Mouse (Mus musculus) MEL (cell line): ENCODE measurements around the gene Plpp2.

ENCODE experiments used
- BHLHE40 ChIP-seq: IDR thresholded peaks from 2 replicates; pipeline ENCODE4 v1.6.1; 2012; ENCODE audit warnings: low read depth, mild to moderate bottlenecking, inconsistent platforms, low read length, improper control_type of control experiment, borderline replicate concordance
- CHD1 ChIP-seq: IDR thresholded peaks from 2 replicates; pipeline ENCODE4 v1.6.1; 2012; ENCODE audit warnings: low read depth, mild to moderate bottlenecking, inconsistent platforms, low read length, improper control_type of control experiment
- CTCF ChIP-seq, 3 experiments: IDR thresholded peaks in 2 of 3; conservative IDR thresholded peaks in 1 of 3; 2 replicates each; pipeline ENCODE4 v1.5.1; 2011 to 2012; ENCODE audit warnings: low read length in 3 of 3, low read depth in 2 of 3, mild to moderate bottlenecking in 2 of 3, improper control_type of control experiment in 1 of 3, inconsistent platforms in 1 of 3, mixed read lengths in 1 of 3, moderate library complexity in 1 of 3; ENCODE audit not compliant: control insufficient read depth in 1 of 3, insufficient read depth in 1 of 3, poor library complexity in 1 of 3, severe bottlenecking in 1 of 3
- E2F4 ChIP-seq: IDR thresholded peaks from 2 replicates; pipeline ENCODE4 v1.6.1; 2011; ENCODE audit warnings: low read depth, low read length, improper control_type of control experiment, borderline replicate concordance
- EP300 ChIP-seq, 2 experiments: IDR thresholded peaks; 2 replicates each; pipeline ENCODE4 v1.6.1; 2011; ENCODE audit warnings: improper control_type of control experiment in 2 of 2, low read length in 2 of 2, low read depth in 1 of 2, mild to moderate bottlenecking in 1 of 2
- GATA1 ChIP-seq: IDR thresholded peaks from 2 replicates; pipeline ENCODE4 v1.6.1; 2011; ENCODE audit warnings: low read depth, low read length, improper control_type of control experiment
- MAZ ChIP-seq: IDR thresholded peaks from 2 replicates; pipeline ENCODE4 v1.6.1; 2012; ENCODE audit warnings: low read depth, mild to moderate bottlenecking, inconsistent platforms, low read length, improper control_type of control experiment
- POLR2A ChIP-seq, 2 experiments: IDR thresholded peaks; 2 replicates each; pipeline ENCODE4 v1.6.1; 2011 to 2012; ENCODE audit warnings: low read length in 2 of 2, mild to moderate bottlenecking in 2 of 2, control low read depth in 1 of 2, improper control_type of control experiment in 1 of 2, low read depth in 1 of 2, moderate library complexity in 1 of 2; ENCODE audit not compliant: control insufficient read depth in 1 of 2, insufficient read depth in 1 of 2, poor library complexity in 1 of 2
- POLR2AphosphoS5 ChIP-seq: IDR thresholded peaks from 2 replicates; pipeline ENCODE4 v1.6.1; 2012; ENCODE audit warnings: low read depth, borderline replicate concordance, mild to moderate bottlenecking, inconsistent platforms, low read length, moderate library complexity, mixed read lengths
- RCOR1 ChIP-seq: IDR thresholded peaks from 2 replicates; pipeline ENCODE4 v1.6.1; 2012; ENCODE audit warnings: low read depth, mild to moderate bottlenecking, inconsistent platforms, low read length, improper control_type of control experiment
- TAL1 ChIP-seq: IDR thresholded peaks from 2 replicates; pipeline ENCODE4 v1.6.1; 2012; ENCODE audit warnings: mild to moderate bottlenecking, inconsistent platforms, low read length, moderate library complexity, mixed read lengths
- TBP ChIP-seq: IDR thresholded peaks from 2 replicates; pipeline ENCODE4 v1.8.0; 2011; ENCODE audit warnings: low read depth, low read length, improper control_type of control experiment
- TCF12 ChIP-seq: IDR thresholded peaks from 2 replicates; pipeline ENCODE4 v1.6.1; 2014; ENCODE audit warnings: low read depth, mild to moderate bottlenecking, inconsistent platforms, low read length, improper control_type of control experiment, moderate library complexity
- USF2 ChIP-seq, 2 experiments: IDR thresholded peaks; 2 replicates each; pipeline ENCODE4 v1.6.1; 2011 to 2012; ENCODE audit warnings: improper control_type of control experiment in 2 of 2, low read length in 2 of 2, borderline replicate concordance in 1 of 2, inconsistent platforms in 1 of 2, low read depth in 1 of 2, mild to moderate bottlenecking in 1 of 2; ENCODE audit not compliant: insufficient read depth in 1 of 2

DNA sequence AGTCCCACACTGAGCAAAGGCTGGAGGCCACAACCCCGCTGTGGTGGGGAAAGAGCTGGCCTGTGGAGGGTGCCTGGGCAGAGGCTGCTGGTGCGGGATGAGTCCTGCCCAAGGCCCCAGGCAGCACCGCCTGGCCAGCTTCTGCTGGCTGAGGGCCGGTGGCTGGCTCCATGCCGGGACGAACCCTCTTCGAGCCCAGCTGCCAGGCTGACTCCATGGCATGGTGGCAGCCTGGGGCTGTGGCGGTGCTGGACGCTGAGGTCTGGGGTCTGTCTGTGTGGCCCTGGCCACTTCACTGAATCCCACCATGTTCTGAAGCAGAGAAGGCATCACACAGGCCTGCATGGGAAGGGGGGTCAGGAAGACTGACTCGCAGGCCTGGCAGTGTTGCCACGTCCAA lies 7.2 kb upstream of the Plpp2 start:
- no peak for TF ChIP-seq USF2 (IDR thresholded peaks at IDR 0.05; ENCODE audit: borderline replicate concordance in 1 of 2, insufficient read depth in 1 of 2, low read depth in 1 of 2, low read length in 2 of 2)
- no peak for TF ChIP-seq TBP
- no peak for TF ChIP-seq POLR2A (IDR thresholded peaks at IDR 0.05; ENCODE audit: control insufficient read depth in 1 of 2, insufficient read depth in 1 of 2, low read depth in 1 of 2, low read length in 2 of 2, poor library complexity in 1 of 2)
- no peak for TF ChIP-seq CTCF (IDR thresholded peaks at IDR 0.05 in 2 of 3, conservative IDR thresholded peaks at IDR 0.05 in 1 of 3; ENCODE audit: control insufficient read depth in 1 of 3, insufficient read depth in 1 of 3, low read depth in 2 of 3, low read length in 3 of 3, poor library complexity in 1 of 3, severe bottlenecking in 1 of 3)
- no peak for TF ChIP-seq TAL1
- no peak for TF ChIP-seq RCOR1
- no peak for TF ChIP-seq EP300 (IDR thresholded peaks at IDR 0.05; ENCODE audit: low read depth in 1 of 2, low read length in 2 of 2)
- TF ChIP-seq GATA1, result no peak
- no peak for TF ChIP-seq CHD1
- TF ChIP-seq POLR2AphosphoS5, result no peak
- no peak for TF ChIP-seq TCF12
- TF ChIP-seq MAZ, result no peak
- no peak for TF ChIP-seq E2F4
- TF ChIP-seq BHLHE40, result no peak
